Mouse (Mus musculus) cerebellum, adult 2 months (tissue): ENCODE results near the gene Rab3ip. TPM values are rescaled to one million over a fixed set of nuclear protein-coding genes. Genes with fewer than 3 reads are reported as not detected.

Source experiments
- DNase-seq, 2 experiments: peaks; one replicate each; pipeline ENCODE4 v3.0.0; 2021
- H3K27ac ChIP-seq: fragments of 200-500 bp; 2 replicates; pipeline ENCODE4 v1.5.1; 2012; ENCODE audit warnings: low read length, control low read depth, inconsistent platforms; ENCODE audit not compliant: insufficient read depth
- H3K27me3 ChIP-seq: fragments of 200-500 bp; 2 replicates; pipeline ENCODE4 v1.6.1; 2012; ENCODE audit warnings: inconsistent platforms, mild to moderate bottlenecking, low read length, moderate library complexity; ENCODE audit not compliant: control insufficient read depth, insufficient read depth
- H3K4me1 ChIP-seq: fragments of 200-500 bp; 2 replicates; pipeline ENCODE4 v1.6.1; 2011; ENCODE audit warnings: low read length; ENCODE audit not compliant: control insufficient read depth, insufficient read depth
- H3K4me3 ChIP-seq: fragments of 200-500 bp; replicated peaks from 2 replicates; pipeline ENCODE3; 2011; ENCODE audit warnings: mild to moderate bottlenecking, low read depth, low read length, control low read depth; ENCODE audit not compliant: insufficient read depth
- CTCF ChIP-seq: fragments of 200-500 bp; IDR thresholded peaks from 2 replicates; pipeline ENCODE4 v1.5.1; 2011; ENCODE audit warnings: low read depth, mild to moderate bottlenecking, control low read depth, low read length, moderate library complexity, borderline replicate concordance; ENCODE audit not compliant: insufficient read depth
- POLR2A ChIP-seq: fragments of 200-500 bp; IDR thresholded peaks from 2 replicates; pipeline ENCODE4 v1.6.1; 2011; ENCODE audit warnings: low read length, control low read depth, borderline replicate concordance; ENCODE audit not compliant: insufficient read depth
- WGBS: fragments of 180-500 bp; shearing (Covaris S2); methylation state at CpG from one replicate; pipeline ENCODE4 v1.1.7; 2018; 5-methylcytosine and 5-hydroxymethylcytosine counted together
- polyA plus RNA-seq: library from polyadenylated mRNA; depleted of rRNA; stranded (reverse); fragments of >200 nt; gene quantifications from 2 replicates; pipeline ENCODE4 v1.2.3, GENCODE M21; 2012

Gene Rab3ip
- polyA plus RNA-seq, 1 experiment = 46.5 TPM

GRCm38 (mm10) chr10:116894540-116894939 lies 56.0 kb downstream of the Rab3ip start:
- no peaks in the 10 kb centered on the region for H3K27me3 ChIP-seq
- no peak for DNase-seq
- TF ChIP-seq POLR2A = no peak
- no peak for TF ChIP-seq CTCF
- H3K4me3 ChIP-seq = no peak overlapping the region
- peaks cover 10% of the 10 kb centered on the region for H3K4me1 ChIP-seq
- H3K27ac ChIP-seq = no peak overlapping the region
- 81% methylated on average over 6 of the region's 6 CpGs for WGBS

GRCm38 (mm10) chr10:116893753-116894152 lies 56.8 kb downstream of the Rab3ip start:
- WGBS = 11% methylated on average over 3 of the region's 3 CpGs
- peak; percentile 60 to 71 for DNase-seq
- Histone ChIP-seq H3K27me3 (no peaks in the 10 kb centered on the region), H3K4me3 (no peak overlapping the region), H3K27ac (no peak overlapping the region), H3K4me1 (peaks cover 10% of the 10 kb centered on the region)
- TF ChIP-seq CTCF (peak; percentile 76), POLR2A (no peak)

- H3K4me1 ChIP-seq = peaks cover 10% of the 10 kb centered on the region
- WGBS = 71% methylated on average over 5 of the region's 5 CpGs
- no peak overlapping the region for H3K4me3 ChIP-seq
- no peak for TF ChIP-seq CTCF
- no peak for TF ChIP-seq POLR2A
- H3K27ac ChIP-seq = no peak overlapping the region
- DNase-seq = no peak
- no peaks in the 10 kb centered on the region for H3K27me3 ChIP-seq
These were observed 60.0 kb downstream of the Rab3ip start for GRCm38 (mm10) chr10:116890587-116890986.

GRCm38 (mm10) chr10:116884552-116884951 lies 66.0 kb downstream of the Rab3ip start:
- Histone ChIP-seq H3K27ac (no peak overlapping the region), H3K27me3 (no peaks in the 10 kb centered on the region), H3K4me1 (no peaks in the 10 kb centered on the region), H3K4me3 (no peak overlapping the region)
- no peak for DNase-seq
- 87% methylated on average over 3 of the region's 3 CpGs for WGBS
- TF ChIP-seq CTCF (no peak), POLR2A (no peak)

- no peak overlapping the region for H3K27ac ChIP-seq
- no peak for DNase-seq
- TF ChIP-seq CTCF (no peak), POLR2A (no peak)
- no peaks in the 10 kb centered on the region for H3K27me3 ChIP-seq
- WGBS = 88% methylated on average over 5 of the region's 5 CpGs
- no peak overlapping the region for H3K4me3 ChIP-seq
- H3K4me1 ChIP-seq = no peaks in the 10 kb centered on the region
These were observed 67.0 kb downstream of the Rab3ip start for GRCm38 (mm10) chr10:116883531-116883930.

GRCm38 (mm10) chr10:116877436-116877835 lies 73.1 kb downstream of the Rab3ip start:
- WGBS = 13% methylated on average over 4 of the region's 4 CpGs
- Histone ChIP-seq H3K27ac (peak overlapping the region; percentile 91), H3K4me1 (peaks cover 21% of the 10 kb centered on the region), H3K4me3 (no peak overlapping the region), H3K27me3 (no peaks in the 10 kb centered on the region)
- peak; percentile 75 to 88 for DNase-seq
- no peak for TF ChIP-seq CTCF

- no peaks in the 10 kb centered on the region for H3K27me3 ChIP-seq
- 92% methylated on average over 9 of the region's 9 CpGs for WGBS
- no peak overlapping the region; the same call in 1 of the 2 replicates for H3K27ac ChIP-seq
- peaks cover 35% of the 10 kb centered on the region for H3K4me1 ChIP-seq
- no peak for DNase-seq
- no peak for TF ChIP-seq POLR2A
- TF ChIP-seq CTCF = no peak
- no peak overlapping the region for H3K4me3 ChIP-seq
These were observed 76.1 kb downstream of the Rab3ip start for GRCm38 (mm10) chr10:116874490-116874889.

- Histone ChIP-seq H3K27ac (peak overlapping the region; percentile 99), H3K4me3 (peak overlapping the region; percentile 30), H3K27me3 (no peaks in the 10 kb centered on the region), H3K4me1 (peaks cover 33% of the 10 kb centered on the region)
- peak in 1 of 2 experiments; percentile 50 for DNase-seq
- TF ChIP-seq POLR2A = no peak
- no peak for TF ChIP-seq CTCF
- 6% methylated on average over 14 of the region's 14 CpGs for WGBS
These were observed 78.6 kb downstream of the Rab3ip start for GRCm38 (mm10) chr10:116872016-116872410.
